Mouse (Mus musculus): ENCODE measurements around the gene Scaper. TPM values are rescaled to one million over a fixed set of nuclear protein-coding genes. Genes with fewer than 3 reads are reported as not detected.

Scaper gene
- polyA plus RNA-seq, 1 experiment from 2014 or later: 12.0 TPM

DNA sequence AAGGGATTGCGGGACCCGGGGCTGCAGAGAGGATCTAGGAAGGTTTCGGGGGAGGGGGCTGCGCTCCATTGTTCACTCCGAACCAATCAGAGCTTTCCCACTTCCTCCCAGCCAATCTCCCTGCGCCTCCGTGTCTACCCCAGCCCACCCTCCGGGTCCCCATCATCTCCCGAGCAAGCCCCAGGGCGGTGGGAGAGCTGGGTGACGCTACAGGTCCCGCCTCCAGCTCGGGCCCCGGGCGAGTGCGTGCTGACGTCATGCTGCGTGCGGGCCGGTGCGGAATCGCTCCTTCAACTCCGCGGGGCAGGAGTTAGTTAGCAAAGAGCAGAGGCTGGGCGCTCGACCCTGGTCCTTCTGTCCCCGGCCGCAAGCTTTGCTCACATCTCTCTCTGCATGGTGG, 397.0 kb downstream of the Scaper start:
- H3K4me3 ChIP-seq (ENCODE audit: low read depth, low read length): peak overlapping the region; percentile 37
- WGBS: under 1% methylated on average over 28 of the region's 28 CpGs
- H3K36me3 ChIP-seq (ENCODE audit: control insufficient read depth, insufficient read depth, low read length): no peaks in the 10 kb centered on the region
- H3K4me2 ChIP-seq (ENCODE audit: low read depth, low read length, severe bottlenecking): peak overlapping the region; percentile 69
- peak; percentile 96 for DNase-seq (ENCODE audit: low spot score)
- H3K27me3 ChIP-seq (ENCODE audit: control insufficient read depth, insufficient read depth, low read length): peaks cover 82% of the 10 kb centered on the region
- no peak overlapping the region for H3K27ac ChIP-seq (ENCODE audit: low read depth, low read length)
- H3K4me1 ChIP-seq (replicated peaks; ENCODE audit: control insufficient read depth, insufficient read depth, low read length): peaks cover 18% of the 10 kb centered on the region
- H3K9me3 ChIP-seq (ENCODE audit: control insufficient read depth, low read length): no peaks in the 10 kb centered on the region
- ATAC-seq (replicated peaks; ENCODE audit: low FRiP score): peak; percentile 95
- H3K9ac ChIP-seq (ENCODE audit: low read length): peak overlapping the region; percentile 51

GRCm38 (mm10) chr9:55540391-55540770, 397.5 kb downstream of the Scaper start:
- Histone ChIP-seq H3K4me2 (ENCODE audit: low read depth, low read length, severe bottlenecking) (peak overlapping the region; percentile 69), H3K36me3 (ENCODE audit: control insufficient read depth, insufficient read depth, low read length) (no peaks in the 10 kb centered on the region), H3K4me3 (ENCODE audit: low read depth, low read length) (peak overlapping the region; percentile 37), H3K27me3 (ENCODE audit: control insufficient read depth, insufficient read depth, low read length) (peaks cover 77% of the 10 kb centered on the region), H3K27ac (ENCODE audit: low read depth, low read length) (no peak overlapping the region), H3K9me3 (ENCODE audit: control insufficient read depth, low read length) (no peaks in the 10 kb centered on the region), H3K9ac (ENCODE audit: low read length) (peak overlapping the region; percentile 51), H3K4me1 (replicated peaks; ENCODE audit: control insufficient read depth, insufficient read depth, low read length) (peaks cover 14% of the 10 kb centered on the region)
- ATAC-seq (replicated peaks; ENCODE audit: low FRiP score): peak; percentile 3; the same call in 1 of the 2 replicates
- 0% methylated on average over 12 of the region's 12 CpGs for WGBS
- peak; percentile 64 for DNase-seq (ENCODE audit: low spot score)

GRCm38 (mm10) chr9:55539661-55540390, 398.1 kb downstream of the Scaper start:
- peak overlapping the region; percentile 69 for H3K4me2 ChIP-seq (ENCODE audit: low read depth, low read length, severe bottlenecking)
- H3K4me1 ChIP-seq (replicated peaks; ENCODE audit: control insufficient read depth, insufficient read depth, low read length): peaks cover 14% of the 10 kb centered on the region
- no peaks in the 10 kb centered on the region for H3K36me3 ChIP-seq (ENCODE audit: control insufficient read depth, insufficient read depth, low read length)
- H3K27me3 ChIP-seq (ENCODE audit: control insufficient read depth, insufficient read depth, low read length): peaks cover 72% of the 10 kb centered on the region
- DNase-seq (ENCODE audit: low spot score) (peak; percentile 60), ATAC-seq (replicated peaks; ENCODE audit: low FRiP score) (no peak)
- no peak overlapping the region for H3K27ac ChIP-seq (ENCODE audit: low read depth, low read length)
- H3K9ac ChIP-seq (ENCODE audit: low read length): no peak overlapping the region; the same call in 1 of the 2 replicates
- WGBS: 3% methylated on average over 31 of the region's 31 CpGs
- H3K4me3 ChIP-seq (ENCODE audit: low read depth, low read length): peak overlapping the region; percentile 37
- H3K9me3 ChIP-seq (ENCODE audit: control insufficient read depth, low read length): no peaks in the 10 kb centered on the region

- no peak for ATAC-seq (replicated peaks; ENCODE audit: low FRiP score)
- 8% methylated on average over 1 of the region's 1 CpGs for WGBS
- H3K4me1 ChIP-seq (replicated peaks; ENCODE audit: control insufficient read depth, insufficient read depth, low read length): peaks cover 9% of the 10 kb centered on the region
- peaks cover 64% of the 10 kb centered on the region for H3K27me3 ChIP-seq (ENCODE audit: control insufficient read depth, insufficient read depth, low read length)
- H3K36me3 ChIP-seq (ENCODE audit: control insufficient read depth, insufficient read depth, low read length): no peaks in the 10 kb centered on the region
- no peak for DNase-seq (ENCODE audit: low spot score)
- no peak overlapping the region for H3K27ac ChIP-seq (ENCODE audit: low read depth, low read length)
- no peak overlapping the region for H3K4me2 ChIP-seq (ENCODE audit: low read depth, low read length, severe bottlenecking)
- H3K4me3 ChIP-seq (ENCODE audit: low read depth, low read length): no peak overlapping the region
- H3K9me3 ChIP-seq (ENCODE audit: control insufficient read depth, low read length): no peaks in the 10 kb centered on the region
- H3K9ac ChIP-seq (ENCODE audit: low read length): no peak overlapping the region
Observed at GRCm38 (mm10) chr9:55539006-55539405, 398.9 kb downstream of the Scaper start.

GRCm38 (mm10) chr9:55538377-55538776, 399.5 kb downstream of the Scaper start, which contains the start of gene Isl2:
Gene Isl2, plus strand, starts transcription at chr9:55538672.
- no peak within 1 kb of the TSS for H3K4me3 ChIP-seq (ENCODE audit: low read depth, low read length)
- WGBS: 12% methylated on average over 4 of the region's 4 CpGs
- H3K27me3 ChIP-seq (ENCODE audit: control insufficient read depth, insufficient read depth, low read length): peaks cover 58% of the 10 kb centered on the region
- H3K27ac ChIP-seq (ENCODE audit: low read depth, low read length): no peak within 1 kb of the TSS
- H3K9ac ChIP-seq (ENCODE audit: low read length): no peak within 1 kb of the TSS
- no peak within 1 kb of the TSS; the same call in 1 of the 2 replicates for H3K4me2 ChIP-seq (ENCODE audit: low read depth, low read length, severe bottlenecking)
- no peaks in the 10 kb centered on the region for H3K36me3 ChIP-seq (ENCODE audit: control insufficient read depth, insufficient read depth, low read length)
- H3K9me3 ChIP-seq (ENCODE audit: control insufficient read depth, low read length): no peaks in the 10 kb centered on the region
- ATAC-seq (replicated peaks; ENCODE audit: low FRiP score) (no peak), DNase-seq (ENCODE audit: low spot score) (no peak)
- peaks cover 9% of the 10 kb centered on the region for H3K4me1 ChIP-seq (replicated peaks; ENCODE audit: control insufficient read depth, insufficient read depth, low read length)

- Histone ChIP-seq H3K27ac (ENCODE audit: low read depth, low read length) (no peak overlapping the region), H3K4me3 (ENCODE audit: low read depth, low read length) (no peak overlapping the region), H3K27me3 (ENCODE audit: control insufficient read depth, insufficient read depth, low read length) (peaks cover 34% of the 10 kb centered on the region), H3K36me3 (ENCODE audit: control insufficient read depth, insufficient read depth, low read length) (no peaks in the 10 kb centered on the region), H3K4me1 (replicated peaks; ENCODE audit: control insufficient read depth, insufficient read depth, low read length) (0 out of 2 replicates have a peak, but pooled peaks cover 2% of the 10 kb centered on the region), H3K4me2 (ENCODE audit: low read depth, low read length, severe bottlenecking) (no peak overlapping the region), H3K9me3 (ENCODE audit: control insufficient read depth, low read length) (no peaks in the 10 kb centered on the region), H3K9ac (ENCODE audit: low read length) (no peak overlapping the region)
- WGBS: 21% methylated on average over 3 of the region's 3 CpGs
- DNase-seq (ENCODE audit: low spot score): peak; percentile 75
- no peak for ATAC-seq (replicated peaks; ENCODE audit: low FRiP score)
Observed at GRCm38 (mm10) chr9:55535907-55536306, 402.0 kb downstream of the Scaper start.

DNA sequence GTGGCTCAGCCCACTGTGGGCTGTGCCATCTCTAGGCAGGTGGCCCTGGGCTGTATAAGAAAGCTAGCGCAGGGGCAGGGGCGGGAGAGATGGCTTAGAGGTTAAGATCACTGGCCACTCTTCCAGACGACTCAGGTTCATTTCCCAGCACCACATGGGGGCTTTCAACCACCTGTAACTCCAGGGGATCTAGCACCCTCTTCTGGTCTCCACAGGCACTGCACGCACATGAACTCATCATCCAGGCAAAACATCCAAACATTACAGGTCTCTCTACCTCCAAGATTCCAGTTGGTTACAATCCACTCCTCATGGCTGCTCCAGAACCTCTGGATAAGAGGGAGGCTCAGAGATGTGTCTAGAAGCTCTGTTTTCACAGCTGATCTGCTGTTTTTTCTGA, 412.2 kb downstream of the Scaper start:
- DNase-seq (ENCODE audit: low spot score) (peak; percentile 27), ATAC-seq (replicated peaks; ENCODE audit: low FRiP score) (no peak)
- Histone ChIP-seq H3K9ac (ENCODE audit: low read length) (no peak overlapping the region), H3K4me3 (ENCODE audit: low read depth, low read length) (no peak overlapping the region), H3K9me3 (ENCODE audit: control insufficient read depth, low read length) (no peaks in the 10 kb centered on the region), H3K4me2 (ENCODE audit: low read depth, low read length, severe bottlenecking) (no peak overlapping the region), H3K36me3 (ENCODE audit: control insufficient read depth, insufficient read depth, low read length) (no peaks in the 10 kb centered on the region), H3K27ac (ENCODE audit: low read depth, low read length) (no peak overlapping the region), H3K27me3 (ENCODE audit: control insufficient read depth, insufficient read depth, low read length) (no peaks in the 10 kb centered on the region), H3K4me1 (replicated peaks; ENCODE audit: control insufficient read depth, insufficient read depth, low read length) (no peaks in the 10 kb centered on the region)
- 39% methylated on average over 4 of the region's 4 CpGs for WGBS

- DNase-seq (ENCODE audit: low spot score): peak; percentile 97
Observed at GRCm38 (mm10) chr9:55512027-55512543, 425.8 kb downstream of the Scaper start, which contains the start of gene Etfa. Gene Etfa, minus strand, starts transcription at chr9:55512243.

More at GRCm38 (mm10) chr9:55512027-55512543, 425.8 kb downstream of the Scaper start, which contains the start of gene Etfa:
- Histone ChIP-seq H3K4me2 (ENCODE audit: low read depth, low read length, severe bottlenecking) (peak within 1 kb of the TSS; percentile 85), H3K4me3 (ENCODE audit: low read depth, low read length) (peak within 1 kb of the TSS; percentile 79), H3K9me3 (ENCODE audit: control insufficient read depth, low read length) (no peaks in the 10 kb centered on the region), H3K9ac (ENCODE audit: low read length) (peak within 1 kb of the TSS; percentile 78), H3K36me3 (ENCODE audit: control insufficient read depth, insufficient read depth, low read length) (no peaks in the 10 kb centered on the region), H3K27me3 (ENCODE audit: control insufficient read depth, insufficient read depth, low read length) (peaks cover 2% of the 10 kb centered on the region; the same call in 1 of the 2 replicates), H3K27ac (ENCODE audit: low read depth, low read length) (peak within 1 kb of the TSS; percentile 70), H3K4me1 (replicated peaks; ENCODE audit: control insufficient read depth, insufficient read depth, low read length) (no peaks in the 10 kb centered on the region; the same call in 1 of the 2 replicates)
- ATAC-seq (replicated peaks; ENCODE audit: low FRiP score): peak; percentile 100
- under 1% methylated on average over 47 of the region's 47 CpGs for WGBS
